Mouse (Mus musculus): ENCODE data around the gene Pex10. TPM values are rescaled to one million over a fixed set of nuclear protein-coding genes. Genes with fewer than 3 reads are reported as not detected.
"Not testable (repeated sequence)": the region's sequence is repeated elsewhere in the genome, so short reads cannot be mapped to it uniquely, and the experiment has no call there.

Pex10 gene
- total RNA-seq, 2 experiments from 2014 or later = 18.2 to 20.3 TPM

GRCm38 (mm10) chr4:155058325-155058724 lies 8.5 kb upstream of the Pex10 start:
- no peak for DNase-seq (ENCODE audit: low spot score in 2 of 2)

- no peak for DNase-seq (ENCODE audit: low spot score in 2 of 2)
Measured at GRCm38 (mm10) chr4:155063895-155064294, 2.9 kb upstream of the Pex10 start.

DNA sequence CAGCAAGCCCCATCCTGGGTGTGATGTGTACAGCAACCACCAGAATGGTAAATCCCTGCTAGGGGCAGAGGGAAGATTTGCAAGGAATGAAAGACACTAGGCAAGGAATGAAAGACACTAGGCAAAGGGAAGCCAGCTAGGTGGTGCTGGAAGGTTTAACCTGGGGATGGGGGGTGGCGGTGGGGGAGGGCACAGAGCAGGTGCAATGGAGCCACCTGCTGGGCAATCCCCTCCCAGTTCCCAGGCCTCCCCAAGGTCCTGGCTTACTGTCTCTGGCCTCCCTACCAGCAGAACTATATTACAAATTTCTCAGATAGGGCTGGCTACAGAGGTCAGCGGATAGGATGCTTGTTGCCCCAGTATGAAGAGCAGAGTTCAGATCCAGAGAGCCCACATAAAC lies 2.3 kb upstream of the Pex10 start:
- no peak for DNase-seq (ENCODE audit: low spot score in 2 of 2)

- peak; percentile 83 to 84 for DNase-seq (ENCODE audit: low spot score in 2 of 2)
Measured at GRCm38 (mm10) chr4:155065970-155066833, 614 bp upstream of the Pex10 start.

- DNase-seq (ENCODE audit: low spot score in 2 of 2) = no peak
Measured at GRCm38 (mm10) chr4:155068357-155068972, 1.6 kb downstream of the Pex10 start.

DNA sequence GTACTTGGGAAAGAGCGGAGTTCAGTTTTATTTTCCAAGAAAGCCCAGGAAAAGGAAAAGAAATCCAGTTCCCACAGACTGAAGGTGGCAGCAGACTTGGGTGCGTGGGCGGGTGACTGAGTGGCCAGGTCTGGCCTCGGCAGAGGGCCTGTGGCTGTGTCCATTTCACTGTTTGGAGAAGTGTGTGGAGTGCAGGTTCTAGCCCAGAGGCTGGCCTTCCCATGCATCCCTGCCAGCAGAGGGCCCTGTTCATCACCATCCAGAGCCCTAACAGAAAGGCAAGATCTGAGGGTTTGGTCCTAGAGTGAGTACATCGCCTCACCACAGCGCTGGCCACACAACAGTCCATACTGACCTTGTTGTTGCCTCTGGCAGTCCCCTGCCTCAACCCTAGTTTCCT lies 2.4 kb downstream of the Pex10 start:
- DNase-seq (ENCODE audit: low spot score in 2 of 2) = no peak

GRCm38 (mm10) chr4:155070199-155070598 lies 3.4 kb downstream of the Pex10 start:
- DNase-seq (ENCODE audit: low spot score in 2 of 2) = no peak

DNA sequence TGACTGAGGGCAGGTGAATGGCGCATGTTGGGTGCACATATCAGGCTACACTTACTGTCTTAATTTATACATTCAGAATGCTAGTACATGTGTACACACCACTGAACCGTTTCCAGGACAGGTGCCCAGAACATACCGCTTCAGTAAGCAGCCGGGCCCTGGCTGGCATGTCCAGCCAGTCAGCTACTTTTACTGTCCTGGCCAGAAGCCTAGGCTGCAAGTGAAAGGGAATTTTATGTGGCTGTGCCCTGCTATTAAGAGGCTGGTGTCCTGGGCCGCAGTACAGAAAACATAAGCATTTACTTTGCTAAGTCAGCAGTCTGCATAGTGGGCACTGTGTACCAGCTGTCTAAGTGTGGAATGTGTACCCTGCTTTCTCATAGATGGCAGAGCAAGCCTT lies 4.1 kb downstream of the Pex10 start:
- DNase-seq (ENCODE audit: low spot score in 2 of 2) = no peak

- DNase-seq (ENCODE audit: low spot score in 2 of 2) = no peak
Measured at GRCm38 (mm10) chr4:155074418-155074817, 7.6 kb downstream of the Pex10 start.

DNA sequence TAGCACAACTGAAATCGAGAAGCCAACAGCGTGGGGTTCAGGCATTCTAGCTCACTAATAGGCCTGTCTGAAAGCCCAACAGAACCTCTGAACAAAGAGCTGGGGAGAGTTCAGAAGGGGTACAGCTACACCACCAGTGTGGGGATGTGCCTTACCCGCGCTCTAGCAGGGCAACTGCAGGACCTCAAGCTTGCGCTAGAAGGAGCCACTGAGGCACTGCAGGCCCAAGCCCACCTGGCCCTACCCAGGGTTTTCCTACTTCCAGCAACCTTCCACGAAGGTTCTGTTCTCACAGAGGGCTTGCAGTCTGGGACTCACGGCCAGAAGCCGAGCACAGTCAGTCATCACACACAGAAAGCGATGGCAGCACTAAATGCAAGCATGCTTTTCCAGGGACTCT lies 8.3 kb downstream of the Pex10 start:
- DNase-seq (ENCODE audit: low spot score in 2 of 2) = no peak

GRCm38 (mm10) chr4:155075813-155076212 lies 9.0 kb downstream of the Pex10 start:
- no peak for DNase-seq (ENCODE audit: low spot score in 2 of 2)

DNA sequence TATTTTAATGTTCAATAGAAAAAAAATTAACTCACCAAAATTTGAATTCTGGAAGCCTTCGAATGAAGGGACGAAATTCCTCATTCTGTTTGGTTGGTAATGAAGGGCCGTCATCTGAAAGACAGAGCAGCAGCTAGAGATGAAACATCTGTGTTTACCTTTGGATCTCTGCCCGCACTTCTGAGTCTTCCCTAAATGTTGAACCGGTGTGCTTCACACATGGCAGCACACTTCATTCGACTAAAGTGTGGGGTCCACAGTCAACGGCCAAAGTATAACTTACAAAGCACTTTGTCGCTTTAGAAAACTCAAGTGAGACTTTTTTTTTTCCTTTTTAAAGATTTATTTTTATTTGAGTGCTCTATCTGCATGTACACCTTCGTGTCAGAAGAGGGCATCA lies 9.9 kb downstream of the Pex10 start:
- no peak for DNase-seq (ENCODE audit: low spot score in 2 of 2)

DNA sequence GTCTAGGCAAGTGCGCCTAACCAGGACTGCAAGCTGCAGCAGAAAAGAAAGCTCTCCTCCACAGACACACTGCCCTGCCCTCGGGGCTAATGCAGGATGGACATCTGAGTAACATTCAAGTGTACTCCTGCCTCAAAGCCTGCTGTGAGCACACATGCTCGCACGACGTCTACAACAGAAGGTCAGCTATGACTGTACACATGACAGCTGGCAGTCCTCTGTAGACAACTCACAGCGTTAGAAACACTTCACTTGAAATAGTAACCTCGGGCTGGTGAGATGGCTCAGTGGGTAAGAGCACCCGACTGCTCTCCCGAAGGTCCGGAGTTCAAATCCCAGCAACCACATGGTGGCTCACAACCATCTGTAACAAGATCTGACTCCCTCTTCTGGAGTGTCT lies 12.0 kb downstream of the Pex10 start:
- DNase-seq (ENCODE audit: low spot score in 2 of 2) = not testable (repeated sequence)

GRCm38 (mm10) chr4:155079666-155080065 lies 12.8 kb downstream of the Pex10 start:
- no peak for DNase-seq (ENCODE audit: low spot score in 2 of 2)

- no peak for DNase-seq (ENCODE audit: low spot score in 2 of 2)
Measured at GRCm38 (mm10) chr4:155083553-155083952, 16.7 kb downstream of the Pex10 start.

DNA sequence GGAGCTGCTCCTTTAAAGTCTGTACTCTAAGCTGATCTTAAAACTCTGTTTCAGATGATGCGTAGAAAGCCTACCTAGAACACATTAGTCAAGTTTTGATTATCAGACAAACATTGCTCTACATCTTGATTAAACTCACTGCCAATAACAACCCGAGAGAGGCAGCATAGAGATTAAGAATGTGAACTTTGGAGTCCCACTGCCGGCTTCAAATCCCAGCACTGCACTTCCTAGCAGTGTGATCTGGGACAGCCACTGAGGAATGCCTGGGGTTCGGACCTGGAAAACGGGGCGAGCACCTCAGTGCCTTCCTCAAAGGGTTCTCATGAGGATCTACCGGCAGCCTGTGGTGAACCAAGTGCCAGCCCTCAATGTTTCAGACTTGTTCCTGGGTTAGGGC lies 17.5 kb downstream of the Pex10 start:
- no peak for DNase-seq (ENCODE audit: low spot score in 2 of 2)

DNA sequence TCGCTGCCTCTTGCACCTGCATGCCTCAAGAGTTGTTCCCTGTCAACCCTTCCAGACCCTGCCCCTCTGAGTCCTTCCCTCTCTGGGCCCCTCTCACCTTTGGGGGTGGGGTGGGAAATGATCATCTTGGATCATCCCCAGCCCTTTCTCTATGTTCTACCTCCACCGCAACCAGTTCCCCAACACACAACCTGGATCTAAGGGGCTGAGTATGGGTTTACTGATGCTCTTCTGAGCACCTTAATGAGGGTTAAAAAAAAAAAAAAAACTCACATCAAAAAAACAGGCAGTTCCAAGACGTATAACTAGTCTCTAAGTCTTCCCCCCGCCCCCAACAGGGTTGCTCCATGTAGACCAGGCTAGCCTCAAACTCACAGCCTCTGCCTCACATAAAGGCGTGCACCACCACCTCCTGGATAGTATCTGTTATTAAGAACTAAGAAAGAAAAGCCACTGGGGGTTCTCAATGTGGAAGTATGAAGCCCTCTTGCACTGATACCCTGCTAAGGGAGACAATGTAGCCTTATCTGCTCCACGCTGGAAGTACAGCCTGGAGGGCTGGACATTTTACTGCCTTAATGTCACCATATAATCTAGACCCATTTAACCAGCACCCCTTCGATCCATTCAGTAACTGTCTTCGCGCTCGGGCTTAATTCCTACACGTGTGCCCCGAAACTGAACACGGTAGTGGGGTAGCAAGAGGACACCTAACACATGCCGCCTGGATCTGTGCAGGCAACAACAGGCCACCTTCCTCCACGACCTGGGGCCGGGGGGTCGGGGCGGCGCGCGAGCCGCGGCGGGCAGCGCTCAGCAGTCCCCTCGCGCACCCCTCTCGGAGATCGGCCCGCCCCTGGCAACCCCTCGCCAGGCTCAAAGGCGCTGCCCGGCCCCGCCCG lies 18.6 kb downstream of the Pex10 start:
- no peak for DNase-seq (ENCODE audit: low spot score in 2 of 2)

DNA sequence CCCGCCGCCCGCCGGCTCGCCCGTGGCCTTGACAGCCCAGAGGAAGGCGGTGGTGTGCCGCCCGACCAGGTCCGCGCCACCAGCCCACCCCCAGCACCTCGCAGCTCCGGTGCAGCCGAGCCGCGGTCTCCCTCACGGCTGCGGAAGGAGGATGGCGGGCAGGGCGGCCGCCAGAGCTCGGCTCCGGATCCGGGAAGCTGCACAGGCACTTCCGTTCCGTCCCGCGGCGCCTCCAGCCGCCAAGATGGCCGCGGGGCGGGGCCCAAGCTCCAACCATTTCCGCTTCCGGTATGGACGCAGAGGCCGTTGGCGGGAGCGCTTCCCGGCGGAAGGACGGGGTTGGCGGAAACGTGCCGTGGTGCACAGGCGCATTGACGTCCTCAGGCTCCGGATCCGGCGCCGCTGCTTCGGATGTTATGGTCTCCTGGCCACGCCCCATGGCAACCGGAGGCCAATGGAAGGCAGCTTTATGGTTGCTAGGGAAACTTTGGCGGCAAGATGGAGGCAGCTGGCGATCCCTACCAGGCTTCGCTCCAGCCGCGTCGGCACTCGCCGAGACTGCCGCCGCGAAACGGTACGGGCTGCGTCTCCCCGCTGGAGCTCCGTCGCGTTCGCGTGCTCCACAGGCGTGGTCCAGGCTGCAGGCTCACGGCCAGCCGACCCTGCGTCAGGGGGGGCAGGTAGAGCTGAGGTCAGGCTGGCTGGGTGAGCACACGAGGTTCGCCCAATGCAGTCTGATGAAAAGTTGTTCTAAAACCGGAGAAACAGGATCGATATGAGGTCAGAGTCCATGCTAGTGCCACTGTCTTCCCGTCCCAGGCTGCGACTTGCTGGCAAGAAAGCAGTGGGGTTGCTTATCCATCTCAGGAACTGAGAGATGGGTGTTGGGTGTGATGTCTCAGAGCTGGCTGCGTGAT lies 19.6 kb downstream of the Pex10 start, which contains the start of the genes Rer1 and Morn1:
Gene Rer1 (minus strand): TSS at position 275 of the 917 bp plus-strand sequence.
Gene Morn1 (plus strand): TSS at position 470 of the 917 bp plus-strand sequence.
- DNase-seq (ENCODE audit: low spot score in 2 of 2) = peak; percentile 98

DNA sequence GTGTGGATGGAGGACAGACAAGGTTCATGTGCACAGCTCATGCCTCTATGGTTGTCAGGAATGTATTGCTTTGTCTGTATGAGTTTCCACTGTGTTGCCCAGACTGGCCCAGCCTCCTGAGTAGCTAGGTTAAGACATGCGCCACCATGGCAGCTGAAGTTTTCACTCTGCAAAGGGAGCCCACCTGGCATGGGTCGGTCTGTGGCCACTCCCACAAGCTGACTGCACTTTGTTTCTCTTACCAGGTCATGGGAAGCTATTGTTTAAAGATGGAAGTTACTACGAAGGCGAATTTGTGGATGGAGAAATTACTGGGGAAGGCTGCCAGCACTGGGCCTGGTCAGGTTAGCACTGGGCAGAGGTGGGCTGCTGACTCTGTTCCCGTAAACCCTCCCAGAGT lies 22.4 kb downstream of the Pex10 start:
- no peak for DNase-seq (ENCODE audit: low spot score in 2 of 2)

DNA sequence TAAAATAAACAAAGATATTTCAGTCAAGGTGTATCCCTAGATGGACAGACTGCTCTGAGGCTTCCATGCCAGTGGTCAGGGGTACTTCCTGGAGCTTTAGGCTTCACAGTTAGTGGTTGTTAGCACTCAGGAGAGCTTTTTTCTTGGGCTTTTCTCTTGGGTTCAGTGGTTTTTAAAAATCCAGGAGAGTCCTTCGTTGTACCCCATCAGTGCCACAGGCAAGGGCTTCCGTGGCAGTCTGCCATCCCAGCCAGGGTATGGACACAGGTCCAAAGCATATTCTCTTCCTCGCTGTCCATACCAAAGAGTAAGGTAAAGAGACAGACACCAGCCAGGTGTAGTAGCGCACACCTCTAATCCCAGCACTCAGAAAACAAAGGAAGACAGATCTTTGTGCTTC lies 23.3 kb downstream of the Pex10 start:
- DNase-seq (ENCODE audit: low spot score in 2 of 2) = no peak
